Mouse (Mus musculus): ENCODE results near the gene Hist1h2ap.

DNA sequence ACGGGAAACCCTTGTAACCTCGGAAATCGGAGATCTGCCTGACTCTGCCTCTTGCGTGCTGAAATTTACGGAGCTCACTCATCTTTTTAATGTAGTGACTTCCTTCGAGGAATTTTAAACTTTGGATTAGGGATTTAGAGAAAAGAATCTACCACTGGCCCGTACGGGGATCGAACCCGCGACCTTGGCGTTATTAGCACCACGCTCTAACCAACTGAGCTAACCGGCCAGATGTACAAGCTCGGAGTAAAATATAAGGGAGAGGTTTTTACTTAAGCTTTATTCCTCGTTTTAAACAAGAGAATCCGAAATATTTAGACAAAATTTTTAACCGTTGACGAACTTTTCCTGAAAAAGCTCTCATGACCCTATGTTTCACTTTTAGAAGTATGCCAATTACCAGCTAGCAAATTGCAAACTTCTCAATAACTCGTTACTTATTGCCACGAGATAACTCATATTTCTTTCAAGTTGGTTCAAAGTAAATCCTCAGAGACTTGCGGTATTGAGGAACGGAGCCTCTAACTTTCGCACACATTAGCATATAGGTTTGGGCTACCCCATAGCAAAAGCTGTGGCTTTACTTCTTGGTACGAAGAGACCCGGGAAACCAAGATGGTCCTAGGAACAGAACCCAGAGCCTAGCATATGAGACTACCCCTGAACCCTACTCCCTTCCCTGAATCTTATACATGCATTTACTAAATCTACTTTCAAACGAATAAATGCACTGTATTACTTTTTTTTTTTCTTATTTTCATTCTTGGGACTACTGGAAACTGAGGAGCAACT lies 48.8 kb upstream of the Hist1h2ap start:
- TF ChIP-seq GATA1 (IDR thresholded peaks at IDR 0.05; ENCODE audit: borderline replicate concordance, low read length): no peak
- TF ChIP-seq GATA2 (IDR thresholded peaks at IDR 0.05; ENCODE audit: borderline replicate concordance, low read depth, low read length): no peak
- TF ChIP-seq TAL1 (conservative IDR thresholded peaks at IDR 0.05; ENCODE audit: low read depth, low read length): no peak
- no peak for TF ChIP-seq CTCF (IDR thresholded peaks at IDR 0.05; ENCODE audit: low read depth, low read length)
